ENCODE assay signal across 20 mouse cellular contexts in the genomic region with DNA sequence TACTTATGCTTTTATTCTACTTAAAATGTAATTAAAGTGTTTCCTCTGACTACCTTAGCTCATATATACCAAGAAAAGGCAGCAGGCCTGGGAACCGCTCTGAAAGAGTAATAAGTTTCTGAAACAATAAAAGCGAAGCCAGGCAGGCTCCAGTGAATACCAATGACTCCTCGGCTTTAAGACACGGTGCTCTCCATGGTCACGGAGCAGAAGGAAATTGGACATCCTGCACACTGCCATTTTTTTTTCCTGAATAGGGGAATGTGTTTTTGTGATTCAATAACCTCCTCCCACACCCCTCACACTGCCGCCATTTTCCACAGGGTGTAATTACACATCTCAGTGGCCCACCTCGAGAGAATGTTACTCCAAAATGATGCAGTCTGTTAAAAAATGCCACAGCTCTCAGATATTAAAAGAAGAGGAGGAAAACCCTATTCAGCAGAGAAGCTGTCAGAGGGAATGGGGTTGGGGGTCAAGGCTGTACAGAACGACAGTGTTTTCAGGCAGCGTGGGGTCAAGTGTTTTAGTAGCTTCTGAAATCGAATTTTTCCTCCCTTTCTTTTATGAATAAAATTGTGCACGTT.
DNase-seq lines count a peak whose midpoint lies in the region; ATAC-seq and TF ChIP-seq lines count a peak whose summit lies in the region.
"Had no signal": no experiment of that assay in that cellular context is flagged by ENCODE, and none has a peak within 500 bp of the region (broad histone marks: within the 10 kb centered on the region; RNA-seq: fewer than 3 reads in every experiment).

No protein-coding gene starts in this region.

- no peaks in the 10 kb centered on the region for H3K36me3 ChIP-seq in kidney, postnatal 0 days (ENCODE audit: insufficient read depth, low read length)
- H3K36me3 ChIP-seq in kidney, adult 2 months (ENCODE audit: control insufficient read depth, insufficient read depth, low read length): no peaks in the 10 kb centered on the region
- H3K36me3 ChIP-seq in hindbrain, embryonic 12.5 days: no peaks in the 10 kb centered on the region
- no peaks in the 10 kb centered on the region for H3K36me3 ChIP-seq in hindbrain, embryonic 16.5 days (ENCODE audit: control insufficient read depth, insufficient read depth, low read length)
- no peaks in the 10 kb centered on the region for H3K36me3 ChIP-seq in neural tube, embryonic 12.5 days
- H3K36me3 ChIP-seq: embryonic facial prominence, embryonic 15.5 days; G1E; heart, embryonic 12.5 days; limb, embryonic 15.5 days had no signal

- ATAC-seq in kidney, postnatal 0 days (replicated peaks; ENCODE audit: low FRiP score, low read depth): no peak
- ATAC-seq in hindbrain, embryonic 12.5 days (ENCODE audit: low FRiP score): peak; percentile 50; the same call in 1 of the 2 replicates
- peak; percentile 60; the same call in 1 of the 2 replicates for ATAC-seq in hindbrain, embryonic 16.5 days
- peak; percentile 50; the same call in 1 of the 2 replicates for ATAC-seq in neural tube, embryonic 12.5 days (ENCODE audit: low FRiP score, low read depth)
- ATAC-seq: CD4-positive, CD25-positive, alpha-beta regulatory T cell, adult 4 months; liver, postnatal 0 days had no signal

- H3K9me3 ChIP-seq in kidney, postnatal 0 days (replicated peaks; ENCODE audit: low read length): no peaks in the 10 kb centered on the region
- no peaks in the 10 kb centered on the region for H3K9me3 ChIP-seq in hindbrain, embryonic 12.5 days (replicated peaks)
- H3K9me3 ChIP-seq in hindbrain, embryonic 16.5 days (ENCODE audit: control insufficient read depth, low read length): no peaks in the 10 kb centered on the region
- H3K9me3 ChIP-seq in neural tube, embryonic 12.5 days: no peaks in the 10 kb centered on the region
- H3K9me3 ChIP-seq: embryonic facial prominence, embryonic 15.5 days; heart, embryonic 12.5 days; limb, embryonic 15.5 days had no signal

- WGBS in kidney, postnatal 0 days: 24% methylated on average over 11 of the region's 11 CpGs
- 43% methylated on average over 11 of the region's 11 CpGs for WGBS in kidney, adult 2 months
- 35% methylated on average over 11 of the region's 11 CpGs for WGBS in hindbrain, embryonic 12.5 days
- 26% methylated on average over 11 of the region's 11 CpGs for WGBS in hindbrain, embryonic 16.5 days
- 25% methylated on average over 11 of the region's 11 CpGs for WGBS in neural tube, embryonic 12.5 days

- TF ChIP-seq CTCF in kidney, postnatal 0 days (IDR thresholded peaks at IDR 0.05; ENCODE audit: low read depth): no peak
- TF ChIP-seq CTCF in kidney, adult 2 months (conservative IDR thresholded peaks at IDR 0.05; ENCODE audit: insufficient read depth, insufficient read length, low read depth, low read length): no peak

- peaks cover 7% of the 10 kb centered on the region for H3K4me1 ChIP-seq in kidney, postnatal 0 days (replicated peaks; ENCODE audit: insufficient read depth, low read length)
- H3K4me1 ChIP-seq in kidney, adult 2 months (ENCODE audit: control insufficient read depth, insufficient read depth, low read length): no peaks in the 10 kb centered on the region
- peaks cover 15% of the 10 kb centered on the region for H3K4me1 ChIP-seq in hindbrain, embryonic 12.5 days
- H3K4me1 ChIP-seq in hindbrain, embryonic 16.5 days (ENCODE audit: control insufficient read depth, insufficient read depth, low read depth, low read length): no peaks in the 10 kb centered on the region
- H3K4me1 ChIP-seq in neural tube, embryonic 12.5 days: peaks cover 16% of the 10 kb centered on the region
- H3K4me1 ChIP-seq: embryonic facial prominence, embryonic 15.5 days had no signal

- H3K4me2 ChIP-seq in kidney, postnatal 0 days (ENCODE audit: low read length): no peak overlapping the region
- H3K4me2 ChIP-seq in hindbrain, embryonic 12.5 days (replicated peaks): no peak overlapping the region
- no peak overlapping the region for H3K4me2 ChIP-seq in hindbrain, embryonic 16.5 days (ENCODE audit: low read length)
- H3K4me2 ChIP-seq in neural tube, embryonic 12.5 days (replicated peaks): no peak overlapping the region
- H3K4me2 ChIP-seq: embryonic facial prominence, embryonic 15.5 days; heart, embryonic 12.5 days; limb, embryonic 15.5 days had no signal

- DNase-seq in kidney, postnatal 0 days (ENCODE audit: low spot score): peak; percentile 33
- DNase-seq in kidney, adult 2 months: no peak
- DNase-seq in gastrocnemius, postnatal 4 days (ENCODE audit: low spot score in 2 of 2): no peak
- no peak for DNase-seq in adrenal gland, adult 2 months
- no peak for DNase-seq in urinary bladder, postnatal 10 days (ENCODE audit: low spot score)
- DNase-seq: cerebellum, postnatal 10 days; gastrocnemius, postnatal 36 days; heart, postnatal 36 days; kidney, adult 11 months; liver, postnatal 0 days; retina, postnatal 1 day; thymus, postnatal 4 days had no signal

- H3K27me3 ChIP-seq in kidney, postnatal 0 days (ENCODE audit: insufficient read depth, low read length): no peaks in the 10 kb centered on the region
- H3K27me3 ChIP-seq in kidney, adult 2 months (replicated peaks; ENCODE audit: control insufficient read depth, insufficient read depth, low read length): no peaks in the 10 kb centered on the region
- no peaks in the 10 kb centered on the region for H3K27me3 ChIP-seq in hindbrain, embryonic 12.5 days
- H3K27me3 ChIP-seq in hindbrain, embryonic 16.5 days (replicated peaks; ENCODE audit: control insufficient read depth, insufficient read depth, low read length): no peaks in the 10 kb centered on the region
- H3K27me3 ChIP-seq in neural tube, embryonic 12.5 days (replicated peaks): no peaks in the 10 kb centered on the region
- H3K27me3 ChIP-seq: embryonic facial prominence, embryonic 15.5 days; heart, embryonic 12.5 days; limb, embryonic 15.5 days had no signal

- H3K9ac ChIP-seq in kidney, postnatal 0 days (ENCODE audit: low read depth, low read length): no peak overlapping the region
- H3K9ac ChIP-seq in hindbrain, embryonic 12.5 days: no peak overlapping the region
- no peak overlapping the region for H3K9ac ChIP-seq in hindbrain, embryonic 16.5 days (ENCODE audit: low read depth, low read length)
- no peak overlapping the region for H3K9ac ChIP-seq in neural tube, embryonic 12.5 days
- H3K9ac ChIP-seq: embryonic facial prominence, embryonic 15.5 days; heart, embryonic 12.5 days; limb, embryonic 15.5 days; liver, postnatal 0 days had no signal

- no peak overlapping the region for H3K4me3 ChIP-seq in kidney, postnatal 0 days (replicated peaks; ENCODE audit: low read depth, low read length)
- H3K4me3 ChIP-seq in kidney, adult 2 months (ENCODE audit: insufficient read depth, low read depth, low read length): no peak overlapping the region
- H3K4me3 ChIP-seq in hindbrain, embryonic 12.5 days: no peak overlapping the region
- no peak overlapping the region for H3K4me3 ChIP-seq in hindbrain, embryonic 16.5 days (ENCODE audit: low read length)
- H3K4me3 ChIP-seq in neural tube, embryonic 12.5 days: no peak overlapping the region
- H3K4me3 ChIP-seq: embryonic facial prominence, embryonic 15.5 days; heart, embryonic 12.5 days; limb, embryonic 15.5 days had no signal

- TF ChIP-seq POLR2A in kidney, adult 2 months (IDR thresholded peaks at IDR 0.05; ENCODE audit: low read depth, low read length): no peak

- no peak overlapping the region for H3K27ac ChIP-seq in kidney, postnatal 0 days
- H3K27ac ChIP-seq in kidney, adult 2 months (ENCODE audit: insufficient read depth, low read depth, low read length): no peak overlapping the region
- H3K27ac ChIP-seq in hindbrain, embryonic 12.5 days: no peak overlapping the region; the same call in 1 of the 2 replicates
- 0 out of 2 replicates have a peak overlapping the region, but pooled peaks have one; percentile 4 for H3K27ac ChIP-seq in hindbrain, embryonic 16.5 days (ENCODE audit: low read depth, low read length)
- no peak overlapping the region for H3K27ac ChIP-seq in neural tube, embryonic 12.5 days
- H3K27ac ChIP-seq: embryonic facial prominence, embryonic 15.5 days; limb, embryonic 15.5 days had no signal
